Mouse (Mus musculus): ENCODE measurements around the gene Slc34a3. TPM values are rescaled to one million over a fixed set of nuclear protein-coding genes. Genes with fewer than 3 reads are reported as not detected.
"Not testable (repeated sequence)": the region's sequence is repeated elsewhere in the genome, so short reads cannot be mapped to it uniquely, and the experiment has no call there.

Slc34a3 gene
- polyA plus RNA-seq, 1 experiment, result not detected

GRCm38 (mm10) chr2:25265897-25266656 lies 31.9 kb upstream of the Slc34a3 start:
- peaks cover 10% of the 10 kb centered on the region for H3K4me1 ChIP-seq (ENCODE audit: control insufficient read depth, insufficient read depth, low read length)
- no peak for DNase-seq
- TF ChIP-seq POLR2A (IDR thresholded peaks at IDR 0.05; ENCODE audit: borderline replicate concordance, extremely low read depth, low read depth, low read length), result no peak
- no peak for TF ChIP-seq CTCF (IDR thresholded peaks at IDR 0.05; ENCODE audit: insufficient read depth, low read length)
- H3K4me3 ChIP-seq (replicated peaks; ENCODE audit: extremely low read depth, low read depth, low read length), result no peak overlapping the region
- WGBS, result 51% methylated on average over 6 of the region's 6 CpGs

GRCm38 (mm10) chr2:25264851-25265250 lies 30.7 kb upstream of the Slc34a3 start:
- no peak overlapping the region for H3K4me3 ChIP-seq (replicated peaks; ENCODE audit: extremely low read depth, low read depth, low read length)
- TF ChIP-seq CTCF (IDR thresholded peaks at IDR 0.05; ENCODE audit: insufficient read depth, low read length) (no peak), POLR2A (IDR thresholded peaks at IDR 0.05; ENCODE audit: borderline replicate concordance, extremely low read depth, low read depth, low read length) (no peak)
- 44% methylated on average over 3 of the region's 3 CpGs for WGBS
- no peak for DNase-seq
- H3K4me1 ChIP-seq (ENCODE audit: control insufficient read depth, insufficient read depth, low read length), result peaks cover 10% of the 10 kb centered on the region

- peaks cover 10% of the 10 kb centered on the region for H3K4me1 ChIP-seq (ENCODE audit: control insufficient read depth, insufficient read depth, low read length)
- H3K4me3 ChIP-seq (replicated peaks; ENCODE audit: extremely low read depth, low read depth, low read length), result no peak overlapping the region
- DNase-seq, result no peak
- TF ChIP-seq CTCF (IDR thresholded peaks at IDR 0.05; ENCODE audit: insufficient read depth, low read length), result no peak
- TF ChIP-seq POLR2A (IDR thresholded peaks at IDR 0.05; ENCODE audit: borderline replicate concordance, extremely low read depth, low read depth, low read length), result no peak
- 71% methylated on average over 5 of the region's 5 CpGs for WGBS
These were observed 30.1 kb upstream of the Slc34a3 start for GRCm38 (mm10) chr2:25264286-25264660.

- peak overlapping the region; percentile 66 for H3K4me3 ChIP-seq (replicated peaks; ENCODE audit: extremely low read depth, low read depth, low read length)
- TF ChIP-seq CTCF (IDR thresholded peaks at IDR 0.05; ENCODE audit: insufficient read depth, low read length) (no peak), POLR2A (IDR thresholded peaks at IDR 0.05; ENCODE audit: borderline replicate concordance, extremely low read depth, low read depth, low read length) (no peak)
- peaks cover 10% of the 10 kb centered on the region for H3K4me1 ChIP-seq (ENCODE audit: control insufficient read depth, insufficient read depth, low read length)
- 38% methylated on average over 12 of the region's 12 CpGs for WGBS
- DNase-seq, result no peak
These were observed 29.6 kb upstream of the Slc34a3 start for GRCm38 (mm10) chr2:25263623-25264285.

DNA sequence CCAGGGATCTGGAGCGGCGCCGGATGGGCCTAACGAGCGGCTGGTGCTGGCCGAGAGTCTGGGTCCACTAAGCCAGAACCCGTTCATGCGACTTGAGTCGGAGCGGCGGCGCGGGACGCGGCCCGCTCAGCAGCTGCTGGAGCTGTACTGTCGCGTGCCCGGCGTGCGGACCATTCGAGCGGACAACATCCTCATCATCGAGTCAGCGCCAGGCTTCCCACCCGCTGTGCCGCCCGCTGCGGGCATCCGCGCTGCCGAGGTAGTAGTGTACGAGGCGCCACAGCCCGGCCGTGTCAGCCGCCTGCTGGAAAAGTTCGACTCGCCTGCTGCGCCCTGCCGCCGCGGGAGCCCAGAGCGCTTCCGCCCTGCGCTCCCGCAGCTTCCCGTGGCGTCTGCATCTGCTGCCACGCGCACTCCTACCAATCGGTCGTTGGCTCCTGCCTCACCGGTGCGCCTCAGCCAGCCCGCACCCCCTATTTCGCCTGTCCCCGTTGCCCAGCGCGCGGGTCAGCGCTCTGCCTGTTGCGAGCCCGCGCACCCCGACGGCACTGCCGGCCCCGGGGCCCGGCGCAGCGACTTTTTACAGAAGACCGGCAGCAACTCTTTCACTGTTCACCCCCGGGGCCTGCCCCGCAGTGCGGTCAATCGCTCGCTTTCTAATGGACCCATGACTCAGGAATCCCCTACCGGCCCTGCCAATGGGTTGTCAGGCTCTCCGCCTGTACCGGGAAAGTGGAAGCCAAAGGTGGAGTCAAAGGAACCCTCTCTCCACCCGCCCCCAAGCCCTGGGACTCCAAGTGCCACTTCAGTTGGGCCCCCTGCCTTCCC lies 28.8 kb upstream of the Slc34a3 start:
- DNase-seq, result no peak
- peak overlapping the region; percentile 66 for H3K4me3 ChIP-seq (replicated peaks; ENCODE audit: extremely low read depth, low read depth, low read length)
- peaks cover 10% of the 10 kb centered on the region for H3K4me1 ChIP-seq (ENCODE audit: control insufficient read depth, insufficient read depth, low read length)
- 1% methylated on average over 81 of the region's 82 CpGs for WGBS
- TF ChIP-seq CTCF (IDR thresholded peaks at IDR 0.05; ENCODE audit: insufficient read depth, low read length) (no peak), POLR2A (IDR thresholded peaks at IDR 0.05; ENCODE audit: borderline replicate concordance, extremely low read depth, low read depth, low read length) (no peak)

GRCm38 (mm10) chr2:25262291-25262767 lies 28.2 kb upstream of the Slc34a3 start, which contains the start of gene Tprn:
Gene Tprn, plus strand, starts transcription at chr2:25262618.
- TF ChIP-seq POLR2A (IDR thresholded peaks at IDR 0.05; ENCODE audit: borderline replicate concordance, extremely low read depth, low read depth, low read length), result peak; percentile 28; the same call in 1 of the 2 replicates
- TF ChIP-seq CTCF (IDR thresholded peaks at IDR 0.05; ENCODE audit: insufficient read depth, low read length), result no peak
- Histone ChIP-seq H3K4me3 (replicated peaks; ENCODE audit: extremely low read depth, low read depth, low read length) (peak within 1 kb of the TSS; percentile 66), H3K4me1 (ENCODE audit: control insufficient read depth, insufficient read depth, low read length) (peaks cover 10% of the 10 kb centered on the region)
- WGBS, result under 1% methylated on average over 39 of the region's 39 CpGs
- peak; percentile 89 for DNase-seq

DNA sequence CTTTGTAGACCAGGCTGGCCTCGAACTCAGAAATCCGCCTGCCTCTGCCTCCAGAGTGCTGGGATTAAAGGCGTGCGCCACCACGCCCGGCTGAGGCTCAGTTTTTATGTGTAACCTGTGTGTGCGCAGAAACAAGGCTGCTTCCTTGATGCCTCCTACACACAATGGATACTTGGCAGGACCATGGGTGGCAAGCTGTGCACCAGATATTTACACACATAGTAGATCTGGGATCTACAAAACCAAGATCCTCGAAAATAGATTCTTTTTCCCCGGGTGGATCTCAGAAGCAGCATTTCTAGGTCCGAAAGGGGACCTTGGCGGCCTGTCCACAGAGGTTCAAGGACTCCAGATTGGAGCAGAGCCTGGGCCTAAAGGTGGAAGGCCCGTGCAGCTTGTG lies 27.7 kb upstream of the Slc34a3 start:
- Histone ChIP-seq H3K4me3 (replicated peaks; ENCODE audit: extremely low read depth, low read depth, low read length) (peak overlapping the region; percentile 55), H3K4me1 (ENCODE audit: control insufficient read depth, insufficient read depth, low read length) (peaks cover 10% of the 10 kb centered on the region)
- no peak for TF ChIP-seq POLR2A (IDR thresholded peaks at IDR 0.05; ENCODE audit: borderline replicate concordance, extremely low read depth, low read depth, low read length)
- TF ChIP-seq CTCF (IDR thresholded peaks at IDR 0.05; ENCODE audit: insufficient read depth, low read length), result no peak
- WGBS, result 45% methylated on average over 12 of the region's 12 CpGs
- no peak for DNase-seq

DNA sequence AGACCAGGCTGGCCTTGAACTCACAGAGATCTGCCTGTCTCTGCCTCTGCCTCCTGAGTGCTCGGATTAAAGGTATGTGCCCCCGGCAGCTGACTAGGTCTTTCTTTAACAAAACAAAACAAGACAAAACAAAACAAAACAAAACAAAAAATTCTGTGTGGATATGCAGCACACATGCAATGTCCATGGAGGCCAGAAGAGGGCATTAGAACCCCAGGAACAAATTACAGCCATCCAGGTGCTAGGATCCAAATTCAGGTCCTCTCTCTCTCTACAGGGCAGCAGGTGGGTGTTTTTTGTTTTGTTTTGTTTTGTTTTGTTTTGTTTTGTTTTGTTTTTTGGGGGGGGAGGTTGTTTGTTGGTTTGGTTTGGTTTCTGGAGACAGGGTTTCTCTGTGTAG lies 24.7 kb upstream of the Slc34a3 start:
- 61% methylated on average over 2 of the region's 2 CpGs for WGBS
- H3K4me1 ChIP-seq (ENCODE audit: control insufficient read depth, insufficient read depth, low read length), result peaks cover 14% of the 10 kb centered on the region
- no peak for DNase-seq
- H3K4me3 ChIP-seq (replicated peaks; ENCODE audit: extremely low read depth, low read depth, low read length), result no peak overlapping the region
- peak; percentile 30 for TF ChIP-seq CTCF (IDR thresholded peaks at IDR 0.05; ENCODE audit: insufficient read depth, low read length)
- no peak for TF ChIP-seq POLR2A (IDR thresholded peaks at IDR 0.05; ENCODE audit: borderline replicate concordance, extremely low read depth, low read depth, low read length)

GRCm38 (mm10) chr2:25257250-25257649 lies 23.1 kb upstream of the Slc34a3 start:
- H3K4me3 ChIP-seq (replicated peaks; ENCODE audit: extremely low read depth, low read depth, low read length); H3K4me1 ChIP-seq (ENCODE audit: control insufficient read depth, insufficient read depth, low read length); DNase-seq: not testable (repeated sequence)
- 80% methylated on average over 5 of the region's 5 CpGs for WGBS

Measured in lung, adult 2 months (tissue).